Mouse (Mus musculus) frontal cortex, postnatal 10 days (tissue): ENCODE measurements at regions not wholly inside any gene's neighbourhood (a gene's known extent, or its start where the extent isn't known, plus 50 kb on each side); places are given as distances from the start of the nearest gene placed in this dataset.
"Not testable (repeated sequence)": the region's sequence is repeated elsewhere in the genome, so short reads cannot be mapped to it uniquely, and the experiment has no call there.

ENCODE experiments used
- DNase-seq, 2 experiments: peaks; one replicate each; pipeline ENCODE4 v3.0.0; 2022; ENCODE audit warnings: low spot score in 2 of 2, mixed read lengths in 1 of 2

GRCm38 (mm10) chr17:15247546-15248416, 128.9 kb downstream of the Dll1 start:
- peak in 1 of 2 experiments; percentile 25 for DNase-seq

- no peak for DNase-seq
Measured at GRCm38 (mm10) chr17:15242976-15243635, 133.6 kb downstream of the Dll1 start.

DNA sequence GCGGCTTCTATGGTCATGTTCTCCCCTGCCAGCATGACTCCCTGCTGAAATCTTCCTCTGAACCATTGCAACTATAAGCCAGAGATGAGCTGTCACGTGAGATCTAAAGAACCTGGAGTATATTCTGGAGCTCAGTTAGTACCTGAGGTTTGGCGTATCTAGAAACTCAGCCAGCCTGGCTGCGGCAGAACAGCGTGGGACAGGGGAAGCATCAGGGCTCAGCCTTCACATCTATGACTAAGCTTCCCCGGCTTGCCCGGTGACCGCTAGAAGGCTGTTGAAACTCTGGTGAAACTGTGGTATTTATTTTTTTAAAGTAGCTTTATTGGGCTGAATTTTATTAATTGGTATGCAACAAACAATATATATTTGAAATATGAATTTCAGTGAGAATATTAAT, 134.3 kb downstream of the Dll1 start:
- no peak for DNase-seq

GRCm38 (mm10) chr17:15241491-15241890, 135.2 kb downstream of the Dll1 start:
- DNase-seq: no peak

- not testable (repeated sequence) for DNase-seq
Measured at GRCm38 (mm10) chr17:15240641-15241040, 136.0 kb downstream of the Dll1 start.

GRCm38 (mm10) chr17:15240011-15240410, 136.7 kb downstream of the Dll1 start:
- DNase-seq: no peak

- DNase-seq: no peak
Measured at GRCm38 (mm10) chr17:15235041-15235440, 141.6 kb downstream of the Dll1 start.

DNA sequence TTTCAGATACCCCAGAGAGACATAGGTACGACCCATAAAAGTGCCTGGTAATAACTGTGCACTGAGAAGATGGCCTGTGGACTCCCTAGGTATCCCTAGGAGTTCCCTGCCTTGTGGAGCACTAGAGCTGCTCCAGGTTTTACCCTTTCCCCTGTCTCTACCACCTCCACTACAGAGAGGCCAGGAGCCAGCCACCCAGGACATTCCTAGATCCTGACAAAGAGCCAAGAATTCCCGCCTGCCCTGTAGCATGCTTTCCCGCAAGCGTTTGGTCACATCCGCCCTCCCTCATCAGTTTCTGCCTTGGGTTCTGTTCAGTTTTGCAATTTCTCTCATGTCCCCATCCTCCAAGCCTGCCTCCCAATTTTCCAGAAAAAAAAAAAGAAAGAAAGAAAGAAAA, 145.5 kb downstream of the Dll1 start:
- no peak for DNase-seq

DNA sequence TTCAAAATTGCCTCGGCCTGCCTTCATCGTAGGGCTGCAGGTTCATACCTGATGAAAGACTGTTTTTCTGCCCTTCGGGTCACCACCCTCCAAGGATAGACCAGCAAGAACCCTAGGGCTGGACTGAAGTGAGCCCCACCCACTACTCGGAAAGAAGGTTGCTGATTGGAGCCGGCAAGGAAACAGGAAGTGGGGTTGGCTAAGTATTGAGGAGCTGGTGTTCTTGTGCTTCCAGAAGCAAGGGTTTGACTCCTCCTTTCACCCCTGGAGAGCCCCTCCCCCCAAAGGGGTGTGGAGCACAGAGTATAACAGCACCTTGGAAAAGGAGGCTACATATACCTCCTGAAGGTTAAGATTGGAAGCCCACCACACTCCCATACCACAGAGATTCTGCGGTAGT, 147.5 kb downstream of the Dll1 start:
- no peak for DNase-seq

DNA sequence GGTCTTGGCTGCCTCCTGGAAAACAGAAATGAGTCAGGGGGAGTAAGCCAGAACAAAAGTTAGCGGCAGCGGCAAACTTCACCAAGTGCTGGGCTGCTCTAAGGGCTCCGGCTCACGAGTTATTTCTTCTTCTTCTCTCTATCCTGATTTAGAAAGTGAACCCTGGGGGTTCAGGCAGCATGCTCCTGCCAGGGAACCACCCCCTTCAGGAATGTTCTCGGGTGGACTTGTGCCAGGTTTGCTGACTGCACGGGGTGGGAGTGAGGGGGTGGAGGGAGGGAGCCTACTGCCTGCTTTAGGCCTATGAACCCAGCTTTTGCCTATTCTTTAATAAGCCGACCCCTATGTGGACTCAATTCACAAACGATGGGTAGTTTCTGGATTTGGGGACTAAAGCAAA, 148.6 kb downstream of the Dll1 start:
- no peak for DNase-seq

GRCm38 (mm10) chr17:15223826-15224225, 152.8 kb downstream of the Dll1 start:
- no peak for DNase-seq

GRCm38 (mm10) chr17:15222923-15223322, 153.7 kb downstream of the Dll1 start:
- DNase-seq: no peak

DNA sequence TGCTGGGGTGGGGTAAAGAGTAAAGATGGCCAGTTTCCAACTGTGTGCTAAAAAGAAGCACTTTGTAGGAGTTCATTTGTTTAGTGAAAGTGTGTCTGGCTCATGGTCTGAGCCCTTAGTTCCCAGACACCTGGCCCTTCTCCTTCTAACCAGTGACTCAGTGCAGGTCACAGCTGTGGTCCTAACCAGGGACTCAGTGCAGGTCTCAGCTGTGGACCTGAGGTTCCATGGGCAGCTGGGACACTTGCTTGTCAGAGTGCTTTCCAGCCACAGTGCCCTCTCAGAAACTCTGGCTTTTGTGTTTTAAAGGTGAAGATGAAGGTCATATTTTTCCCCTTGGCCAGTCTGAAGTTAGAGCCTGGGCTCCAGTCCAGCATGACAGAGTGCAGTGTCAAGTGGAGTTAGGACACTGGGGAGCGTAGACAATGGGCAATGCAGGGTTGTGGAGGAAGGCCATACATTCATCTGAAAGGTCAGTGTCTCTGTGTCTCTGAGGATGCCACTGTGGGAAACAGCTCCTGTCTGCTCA, 162.5 kb downstream of the Dll1 start:
- DNase-seq: no peak

GRCm38 (mm10) chr17:15208808-15209173, 167.5 kb upstream of the Gm3448 start:
- no peak for DNase-seq

GRCm38 (mm10) chr17:15208030-15208807, 166.9 kb upstream of the Gm3448 start:
- DNase-seq: peak; percentile 52 to 65

- peak in 1 of 2 experiments; percentile 24 for DNase-seq
Measured at GRCm38 (mm10) chr17:15207182-15208029, 166.1 kb upstream of the Gm3448 start.

DNA sequence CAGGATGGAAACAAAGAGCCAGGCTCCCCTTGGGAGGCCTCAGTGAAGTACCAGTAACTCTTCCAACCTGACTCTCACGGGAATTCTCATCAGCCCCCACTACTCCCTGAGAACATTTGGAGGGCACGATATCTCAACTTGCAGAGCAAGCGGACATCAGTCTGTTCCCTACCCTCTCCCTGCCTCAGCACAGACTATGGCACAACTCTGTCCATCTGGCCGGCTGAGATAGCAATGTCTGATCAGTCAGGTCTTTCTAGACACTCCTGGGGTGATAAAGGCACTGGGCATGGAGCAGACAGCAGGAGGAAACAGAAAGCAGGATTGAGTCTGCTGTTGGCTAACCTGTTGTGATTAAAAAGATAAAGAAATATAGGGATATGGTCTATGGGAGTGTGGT, 164.5 kb upstream of the Gm3448 start:
- DNase-seq: no peak

DNA sequence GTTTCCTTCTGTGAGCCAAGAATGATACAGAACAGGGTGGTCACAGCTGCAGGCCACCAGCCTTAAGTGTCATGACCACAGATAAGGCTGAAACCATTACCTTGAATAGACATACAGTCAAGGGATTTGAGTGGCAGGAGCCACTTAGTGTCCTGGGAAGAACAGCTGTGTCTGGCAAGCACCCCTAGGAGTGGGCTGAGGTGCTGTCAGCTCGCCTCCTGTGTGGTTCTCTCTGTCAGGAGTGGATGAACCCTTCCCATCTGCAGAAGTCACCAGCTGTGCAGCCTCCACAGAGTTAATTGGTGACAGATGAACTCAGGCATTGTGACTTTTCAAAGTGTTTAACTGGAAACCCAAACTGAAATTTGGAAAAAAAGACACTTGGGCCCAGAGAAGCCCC, 163.2 kb upstream of the Gm3448 start:
- no peak for DNase-seq

- no peak for DNase-seq
Measured at GRCm38 (mm10) chr17:15199235-15199634, 157.9 kb upstream of the Gm3448 start.

GRCm38 (mm10) chr17:15197361-15197760, 156.0 kb upstream of the Gm3448 start:
- DNase-seq: no peak

DNA sequence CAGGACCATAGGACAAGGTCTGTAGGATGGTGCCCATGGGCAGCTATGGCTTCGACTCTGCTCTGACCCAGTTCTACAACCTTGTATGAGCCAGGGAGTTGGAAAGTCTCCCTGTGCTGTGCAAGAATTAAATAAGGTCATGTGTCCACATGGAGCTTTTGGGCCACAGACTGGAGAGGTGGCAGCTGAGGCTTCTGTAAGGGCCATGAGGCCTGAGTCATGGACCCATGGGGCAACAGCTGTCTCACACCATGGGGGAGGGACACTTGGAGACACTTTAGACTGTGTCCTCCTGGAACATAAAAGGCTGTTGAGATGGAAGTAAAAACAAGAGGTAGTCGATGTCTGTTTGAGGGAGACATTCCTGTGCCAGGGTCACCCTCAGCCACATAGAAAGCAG, 154.5 kb upstream of the Gm3448 start:
- DNase-seq: no peak
